Mouse (Mus musculus) forebrain, embryonic 16.5 days (tissue): ENCODE data around the gene Casp8. TPM values are rescaled to one million over a fixed set of nuclear protein-coding genes. Genes with fewer than 3 reads are reported as not detected.
"Not testable (repeated sequence)": the region's sequence is repeated elsewhere in the genome, so short reads cannot be mapped to it uniquely, and the experiment has no call there.

Source experiments
- ATAC-seq: fragments of 200-750 bp; cut with Nextera tagmentation; 2 replicates; pipeline ENCODE4 v1.8.0; 2017; ENCODE audit warnings: mild to moderate bottlenecking, moderate library complexity
- H3K27ac ChIP-seq: fragments of 300-500 bp; sonication (generic); 2 replicates; pipeline ENCODE4 v1.5.1; 2014; ENCODE audit warnings: low read length, control low read depth
- H3K27me3 ChIP-seq: fragments of 300-500 bp; sonication (generic); replicated peaks from 2 replicates; pipeline ENCODE4 v1.6.1; 2014; ENCODE audit warnings: low read length; ENCODE audit not compliant: control insufficient read depth, insufficient read depth
- H3K36me3 ChIP-seq: fragments of 300-500 bp; sonication (generic); 2 replicates; pipeline ENCODE4 v1.6.1; 2014; ENCODE audit not compliant: control insufficient read depth, insufficient read depth
- H3K4me1 ChIP-seq: fragments of 300-500 bp; sonication (generic); replicated peaks from 2 replicates; pipeline ENCODE4 v1.6.1; 2014; ENCODE audit warnings: low read length; ENCODE audit not compliant: control insufficient read depth, insufficient read depth
- H3K4me2 ChIP-seq: fragments of 300-500 bp; sonication (generic); 2 replicates; pipeline ENCODE4 v1.6.1; 2014; ENCODE audit warnings: mild to moderate bottlenecking, low read length, control low read depth
- H3K4me3 ChIP-seq: fragments of 300-500 bp; sonication (generic); replicated peaks from 2 replicates; pipeline ENCODE4 v1.5.1; 2014; ENCODE audit warnings: mild to moderate bottlenecking, low read length, control low read depth
- H3K9ac ChIP-seq: fragments of 300-500 bp; sonication (generic); replicated peaks from 2 replicates; pipeline ENCODE4 v1.6.1; 2014; ENCODE audit warnings: low read depth, low read length, control low read depth
- H3K9me3 ChIP-seq: fragments of 300-500 bp; sonication (generic); 2 replicates; pipeline ENCODE4 v1.6.1; 2016; ENCODE audit warnings: low read length; ENCODE audit not compliant: control insufficient read depth
- WGBS: fragments of 180-500 bp; shearing (Covaris S2); extraction: QIAGEN DNeasy Blood & Tissue Kit; methylation state at CpG from one replicate; pipeline ENCODE4 v1.1.7; 2014; 5-methylcytosine and 5-hydroxymethylcytosine counted together
- polyA plus RNA-seq: library from polyadenylated mRNA; unstranded; fragments of >200 nt; fragmentation: Nextera tagmentation; extraction: Ambion mirVana; gene quantifications from 2 replicates; pipeline ENCODE4 v1.2.1, GENCODE M21; 2015

The Casp8 gene
- polyA plus RNA-seq, 1 experiment from 2014 or later: 6.2 TPM

DNA sequence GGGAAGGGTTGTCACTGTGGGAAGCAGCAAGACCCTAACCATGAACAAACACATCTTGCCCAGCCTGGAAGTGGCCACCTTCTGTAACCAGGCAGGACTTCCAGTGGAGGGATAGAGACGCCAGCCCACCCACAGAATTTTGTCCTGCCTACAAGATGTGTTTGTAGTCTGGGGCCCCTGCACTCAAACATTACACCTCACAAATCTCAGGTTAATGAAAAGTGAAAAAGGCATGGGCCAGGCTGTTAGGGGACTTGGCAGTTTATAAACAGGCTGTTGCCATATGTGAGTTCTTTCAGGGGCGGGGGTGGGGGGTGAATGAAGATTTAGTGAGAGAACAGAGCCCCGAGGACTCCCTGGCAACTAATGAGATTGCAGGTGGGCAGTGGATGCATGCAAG, 31.1 kb downstream of the Casp8 start:
- Histone ChIP-seq H3K36me3 (no peaks in the 10 kb centered on the region), H3K27ac (no peak overlapping the region), H3K9ac (no peak overlapping the region), H3K4me3 (no peak overlapping the region), H3K4me2 (no peak overlapping the region), H3K27me3 (no peaks in the 10 kb centered on the region), H3K4me1 (no peaks in the 10 kb centered on the region), H3K9me3 (no peaks in the 10 kb centered on the region)
- ATAC-seq: no peak
- WGBS: 67% methylated on average over 3 of the region's 3 CpGs

DNA sequence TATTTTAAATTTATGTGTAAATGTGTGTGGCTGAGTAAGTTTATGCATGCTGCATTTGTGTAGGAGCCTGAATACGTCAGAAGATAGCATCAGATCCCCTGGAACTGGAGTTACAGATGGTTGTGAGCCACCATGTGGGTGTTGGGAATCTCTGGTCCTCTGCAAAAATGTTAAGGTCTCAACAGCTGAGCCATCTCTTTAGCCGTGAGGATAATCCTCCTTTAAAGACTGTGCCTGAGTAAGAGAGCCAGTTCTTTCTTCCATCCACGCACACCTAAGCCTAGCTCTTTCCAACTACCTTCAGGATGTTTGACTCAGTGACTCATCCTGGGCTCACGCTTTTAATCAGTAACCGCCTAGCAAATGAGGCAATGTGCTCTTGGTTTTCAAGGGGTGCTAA, 35.6 kb downstream of the Casp8 start:
- Histone ChIP-seq H3K9me3 (no peaks in the 10 kb centered on the region), H3K4me3 (no peak overlapping the region), H3K4me1 (no peaks in the 10 kb centered on the region), H3K27ac (no peak overlapping the region), H3K27me3 (no peaks in the 10 kb centered on the region), H3K9ac (no peak overlapping the region), H3K4me2 (no peak overlapping the region), H3K36me3 (no peaks in the 10 kb centered on the region)
- no peak for ATAC-seq
- WGBS: 91% methylated on average over 5 of the region's 5 CpGs

GRCm38 (mm10) chr1:58832198-58832597, 37.0 kb downstream of the Casp8 start:
- Histone ChIP-seq H3K36me3 (no peaks in the 10 kb centered on the region), H3K4me1 (no peaks in the 10 kb centered on the region), H3K9me3 (no peaks in the 10 kb centered on the region), H3K4me3 (no peak overlapping the region), H3K27ac (no peak overlapping the region), H3K4me2 (no peak overlapping the region), H3K27me3 (no peaks in the 10 kb centered on the region), H3K9ac (no peak overlapping the region)
- no peak for ATAC-seq
- WGBS: 88% methylated on average over 2 of the region's 2 CpGs

DNA sequence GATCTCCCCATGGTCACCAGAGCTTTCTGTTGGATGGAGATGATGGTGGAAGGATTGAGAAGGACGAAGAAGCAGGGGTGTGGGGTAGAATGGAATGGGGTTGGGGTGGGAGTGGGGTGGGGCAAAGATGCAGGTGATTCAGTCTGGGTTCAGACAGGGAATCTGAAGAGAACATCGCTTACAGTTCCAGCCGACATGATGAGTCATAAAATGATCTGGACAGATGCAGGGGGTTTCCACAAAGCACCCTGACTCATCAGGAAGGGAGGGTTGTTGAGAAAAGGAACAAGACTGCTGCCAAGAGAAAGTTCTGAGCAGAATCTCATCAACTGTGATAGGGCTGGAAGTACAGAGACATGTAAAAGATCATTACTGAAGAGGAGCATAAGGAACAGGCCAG, 61.6 kb downstream of the Casp8 start:
- ATAC-seq, H3K4me3 ChIP-seq, H3K27me3 ChIP-seq, H3K27ac ChIP-seq, H3K9me3 ChIP-seq, H3K36me3 ChIP-seq, H3K4me2 ChIP-seq, H3K9ac ChIP-seq, H3K4me1 ChIP-seq: not testable (repeated sequence)
- 83% methylated on average over 3 of the region's 3 CpGs for WGBS

DNA sequence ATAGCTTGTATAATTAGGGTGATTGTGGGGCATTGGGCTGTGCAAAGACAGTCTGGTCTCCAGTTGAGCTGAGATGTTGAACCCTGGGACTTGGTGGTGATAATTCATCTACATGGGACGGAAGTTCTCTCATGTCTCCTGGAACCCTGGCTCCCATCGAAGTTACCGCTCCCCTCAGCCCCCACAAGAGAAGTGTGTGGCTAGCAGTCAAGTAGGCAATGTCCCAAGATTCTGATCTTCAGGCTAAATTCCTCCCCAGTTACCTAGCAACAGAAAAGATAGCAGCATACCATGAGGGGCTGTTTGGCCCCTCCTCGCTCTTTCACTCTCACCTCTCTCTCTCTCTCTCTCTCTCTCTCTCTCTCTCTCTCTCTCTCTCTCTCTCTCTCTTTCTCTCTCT, 64.0 kb downstream of the Casp8 start:
- not testable (repeated sequence) for ATAC-seq, H3K27ac ChIP-seq, H3K9ac ChIP-seq, H3K36me3 ChIP-seq, H3K4me3 ChIP-seq, H3K9me3 ChIP-seq, H3K27me3 ChIP-seq, H3K4me1 ChIP-seq, H3K4me2 ChIP-seq
- WGBS: 81% methylated on average over 3 of the region's 4 CpGs

DNA sequence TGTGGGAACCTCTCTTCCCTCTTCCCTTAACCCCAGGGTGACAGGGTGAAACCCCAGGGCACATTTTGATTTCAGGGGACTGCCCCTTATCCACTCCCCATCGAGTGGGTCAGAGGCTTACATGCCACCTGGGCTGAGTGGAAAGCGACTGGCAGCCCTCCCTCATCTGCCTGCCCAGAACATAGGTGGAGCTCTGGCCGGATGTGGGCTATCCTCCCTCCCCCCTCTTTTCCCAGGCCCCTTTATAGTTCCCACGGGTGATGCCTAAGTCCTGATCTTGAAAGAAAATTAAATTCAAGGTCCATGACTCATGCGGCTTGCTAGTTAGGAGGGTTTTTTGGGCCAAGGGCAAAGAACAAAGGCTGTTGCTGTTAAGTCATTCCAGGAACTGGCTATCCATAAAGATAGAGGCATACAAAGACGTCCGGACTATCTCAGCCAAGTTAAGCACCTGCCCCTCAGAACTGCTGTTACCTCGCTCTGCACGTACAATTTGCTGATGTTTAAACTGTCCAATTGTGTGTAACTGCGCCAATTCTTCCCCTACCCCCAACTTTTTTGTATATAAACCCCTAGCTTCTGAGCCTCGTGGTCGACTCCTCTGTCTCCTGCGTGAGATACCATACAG, 64.7 kb downstream of the Casp8 start:
- not testable (repeated sequence) for H3K36me3 ChIP-seq, H3K4me2 ChIP-seq, H3K27me3 ChIP-seq, H3K4me1 ChIP-seq, H3K27ac ChIP-seq, H3K9ac ChIP-seq, H3K4me3 ChIP-seq, H3K9me3 ChIP-seq, ATAC-seq
- 73% methylated on average over 13 of the region's 13 CpGs for WGBS

GRCm38 (mm10) chr1:58860586-58860985, 65.4 kb downstream of the Casp8 start:
- H3K36me3 ChIP-seq, H3K9me3 ChIP-seq, H3K27ac ChIP-seq, H3K4me3 ChIP-seq, H3K9ac ChIP-seq, H3K4me2 ChIP-seq, ATAC-seq, H3K4me1 ChIP-seq, H3K27me3 ChIP-seq: not testable (repeated sequence)
- WGBS: 82% methylated on average over 3 of the region's 3 CpGs

GRCm38 (mm10) chr1:58876500-58876899, 81.3 kb downstream of the Casp8 start:
- not testable (repeated sequence) for H3K9ac ChIP-seq, H3K4me1 ChIP-seq, H3K4me2 ChIP-seq, H3K27ac ChIP-seq, H3K36me3 ChIP-seq, H3K9me3 ChIP-seq, H3K4me3 ChIP-seq, ATAC-seq, H3K27me3 ChIP-seq
- WGBS: 94% methylated on average over 4 of the region's 4 CpGs

- not testable (repeated sequence) for H3K27me3 ChIP-seq, ATAC-seq, H3K36me3 ChIP-seq, H3K4me3 ChIP-seq, H3K4me1 ChIP-seq, H3K9ac ChIP-seq, H3K27ac ChIP-seq, H3K4me2 ChIP-seq, H3K9me3 ChIP-seq
- 92% methylated on average over 2 of the region's 2 CpGs for WGBS
Measured at GRCm38 (mm10) chr1:58879291-58879690, 84.1 kb downstream of the Casp8 start.

DNA sequence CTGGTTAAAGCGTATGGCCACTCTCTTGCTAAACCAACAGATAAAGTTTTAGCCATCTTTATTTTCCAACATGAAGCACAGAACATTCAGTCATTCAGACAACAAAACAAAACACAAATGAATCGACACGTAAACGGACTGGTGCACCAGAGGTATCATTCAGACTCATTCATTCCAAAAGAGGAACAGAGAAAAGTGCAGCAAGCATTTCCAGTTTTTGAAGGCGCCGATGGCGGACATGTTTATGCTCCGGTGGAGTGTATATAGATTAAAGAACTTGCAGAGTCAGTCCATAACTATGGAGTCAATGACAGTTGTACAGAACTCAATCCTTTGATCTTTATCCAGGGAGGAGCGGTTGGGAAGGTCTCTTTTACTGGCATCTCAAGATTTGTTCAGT, 88.1 kb downstream of the Casp8 start:
- WGBS: 93% methylated on average over 9 of the region's 9 CpGs
- H3K27ac ChIP-seq, H3K27me3 ChIP-seq, H3K9me3 ChIP-seq, H3K9ac ChIP-seq, ATAC-seq, H3K4me3 ChIP-seq, H3K4me2 ChIP-seq, H3K36me3 ChIP-seq, H3K4me1 ChIP-seq: not testable (repeated sequence)
